ENCODE assay signal across 19 mouse cellular contexts in genomic region chr5:51477140-51477539, GRCm38 (mm10).
"Had no signal": no experiment of that assay in that cellular context is flagged by ENCODE, and none has a peak within 500 bp of the region (broad histone marks: within the 10 kb centered on the region; RNA-seq: fewer than 3 reads in every experiment).

No protein-coding gene starts in this region.

- H3K4me1 ChIP-seq: limb, embryonic 15.5 days; midbrain, embryonic 15.5 days had no signal

- H3K27me3 ChIP-seq: limb, embryonic 12.5 days; limb, embryonic 15.5 days; midbrain, embryonic 12.5 days; midbrain, embryonic 15.5 days; neural tube, embryonic 12.5 days; stomach, embryonic 15.5 days had no signal

- H3K4me3 ChIP-seq: limb, embryonic 12.5 days; limb, embryonic 15.5 days; midbrain, embryonic 12.5 days; midbrain, embryonic 15.5 days; neural tube, embryonic 12.5 days; neural tube, embryonic 15.5 days; stomach, embryonic 15.5 days had no signal

- H3K36me3 ChIP-seq: limb, embryonic 15.5 days; midbrain, embryonic 12.5 days; neural tube, embryonic 12.5 days; stomach, embryonic 15.5 days had no signal

- DNase-seq: kidney, postnatal 14 days; kidney, postnatal 4 days; left cerebral cortex, postnatal 4 days; liver, postnatal 0 days; lung, embryonic 14.5 days; right cerebral cortex, postnatal 25 days; spleen, adult 18-20 months; thymus, postnatal 25 days had no signal

- ATAC-seq: liver, postnatal 0 days; lung, postnatal 0 days; midbrain, embryonic 15.5 days had no signal

- H3K4me2 ChIP-seq: limb, embryonic 12.5 days; limb, embryonic 15.5 days; liver, embryonic 11.5 days; lung, embryonic 14.5 days; midbrain, embryonic 12.5 days; midbrain, embryonic 15.5 days; neural tube, embryonic 12.5 days; neural tube, embryonic 15.5 days; stomach, embryonic 15.5 days had no signal

- H3K27ac ChIP-seq: limb, embryonic 12.5 days; limb, embryonic 15.5 days; liver, embryonic 14.5 days; macrophage; midbrain, embryonic 12.5 days; midbrain, embryonic 15.5 days; neural tube, embryonic 12.5 days; neural tube, embryonic 15.5 days; stomach, embryonic 15.5 days had no signal

- H3K9me3 ChIP-seq: limb, embryonic 12.5 days; limb, embryonic 15.5 days; midbrain, embryonic 12.5 days; midbrain, embryonic 15.5 days; neural tube, embryonic 12.5 days; neural tube, embryonic 15.5 days; stomach, embryonic 15.5 days had no signal

- H3K9ac ChIP-seq: limb, embryonic 12.5 days; limb, embryonic 15.5 days; liver, embryonic 14.5 days; liver, postnatal 0 days; lung, embryonic 14.5 days; midbrain, embryonic 12.5 days; midbrain, embryonic 15.5 days; neural tube, embryonic 12.5 days; neural tube, embryonic 15.5 days; stomach, embryonic 15.5 days had no signal
